Mouse (Mus musculus): ENCODE measurements around the gene Gm4305. TPM values are rescaled to one million over a fixed set of nuclear protein-coding genes. Genes with fewer than 3 reads are reported as not detected.
"Not testable (repeated sequence)": the region's sequence is repeated elsewhere in the genome, so short reads cannot be mapped to it uniquely, and the experiment has no call there.

Gm4305 gene
- not detected in 2 replicates for polyA plus RNA-seq (2016; fragmentation: Nextera tagmentation; extraction: Ambion mirVana)

DNA sequence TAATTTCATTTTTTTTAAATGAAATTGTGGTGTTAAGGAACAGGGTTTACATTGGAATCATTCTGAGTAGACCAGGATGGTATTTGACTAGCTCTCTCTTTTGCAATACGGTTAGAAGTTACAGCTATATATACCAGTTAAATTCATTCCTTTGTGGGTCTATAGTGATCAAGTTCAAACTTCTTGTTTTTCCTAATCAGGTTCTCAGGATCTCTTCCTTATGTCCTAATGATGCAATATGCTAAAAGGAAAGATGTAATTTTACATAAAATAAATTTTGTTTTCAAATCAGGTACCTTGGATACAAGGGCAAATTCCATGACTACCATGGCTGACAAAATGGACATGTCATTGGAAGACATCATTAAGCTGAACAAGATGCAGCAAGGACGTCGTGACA lies at the start of gene Gm4305:
Gene Gm4305 (plus strand): TSS at position 301 of the 400 bp plus-strand sequence.
- WGBS = no CpG with 5 or more reads among the region's 3 CpGs
- not testable (repeated sequence) for H3K4me3 ChIP-seq; H3K9me3 ChIP-seq; H3K4me1 ChIP-seq; H3K27ac ChIP-seq (replicated peaks); DNase-seq (ENCODE audit: low spot score); H3K27me3 ChIP-seq (replicated peaks; ENCODE audit: low read depth, poor library complexity, severe bottlenecking); H3K36me3 ChIP-seq (replicated peaks)

GRCm38 (mm10) chr10:100335376-100335775 lies 15.5 kb upstream of the Gm4305 start, which contains the start of gene Gm4301:
Gm4301 (plus strand) TSS chr10:100335676.
- WGBS = no CpG with 5 or more reads among the region's 2 CpGs
- H3K4me1 ChIP-seq; H3K4me3 ChIP-seq; H3K27me3 ChIP-seq (replicated peaks; ENCODE audit: low read depth, poor library complexity, severe bottlenecking); H3K36me3 ChIP-seq (replicated peaks); H3K27ac ChIP-seq (replicated peaks); DNase-seq (ENCODE audit: low spot score); H3K9me3 ChIP-seq: not testable (repeated sequence)

GRCm38 (mm10) chr10:100340536-100340935 lies 10.4 kb upstream of the Gm4305 start, which contains the start of gene Gm4302:
Gm4302 (plus strand) TSS chr10:100340836.
- H3K36me3 ChIP-seq (replicated peaks); H3K4me1 ChIP-seq; H3K27ac ChIP-seq (replicated peaks); H3K9me3 ChIP-seq; DNase-seq (ENCODE audit: low spot score); H3K27me3 ChIP-seq (replicated peaks; ENCODE audit: low read depth, poor library complexity, severe bottlenecking); H3K4me3 ChIP-seq: not testable (repeated sequence)
- WGBS = no CpG with 5 or more reads among the region's 3 CpGs

- WGBS = no CpG with 5 or more reads among the region's 3 CpGs
- not testable (repeated sequence) for H3K4me1 ChIP-seq; H3K27me3 ChIP-seq (replicated peaks; ENCODE audit: low read depth, poor library complexity, severe bottlenecking); DNase-seq (ENCODE audit: low spot score); H3K4me3 ChIP-seq; H3K36me3 ChIP-seq (replicated peaks); H3K9me3 ChIP-seq; H3K27ac ChIP-seq (replicated peaks)
These were observed 5.2 kb upstream of the Gm4305 start, which contains the start of gene Gm4303 for GRCm38 (mm10) chr10:100345672-100346071. Gm4303 (plus strand) TSS chr10:100345972.

- H3K4me1 ChIP-seq; H3K9me3 ChIP-seq; H3K4me3 ChIP-seq; H3K27me3 ChIP-seq (replicated peaks; ENCODE audit: low read depth, poor library complexity, severe bottlenecking); H3K36me3 ChIP-seq (replicated peaks); H3K27ac ChIP-seq (replicated peaks); DNase-seq (ENCODE audit: low spot score): not testable (repeated sequence)
- 80% methylated on average over 2 of the region's 2 CpGs for WGBS
These were observed 5.9 kb downstream of the Gm4305 start for GRCm38 (mm10) chr10:100356841-100357240.

- no CpG with 5 or more reads among the region's 3 CpGs for WGBS
- H3K36me3 ChIP-seq (replicated peaks); H3K4me3 ChIP-seq: not testable (repeated sequence)
These were observed 10.1 kb downstream of the Gm4305 start, which contains the start of gene Gm4307 for GRCm38 (mm10) chr10:100361038-100361437. Gm4307 (plus strand) TSS chr10:100361338.

GRCm38 (mm10) chr10:100382460-100382859 lies 31.6 kb downstream of the Gm4305 start, which contains the start of gene Gm4312:
Gm4312 (minus strand) TSS chr10:100382560.
- H3K36me3 ChIP-seq (replicated peaks); H3K9me3 ChIP-seq; H3K27me3 ChIP-seq (replicated peaks; ENCODE audit: low read depth, poor library complexity, severe bottlenecking); H3K27ac ChIP-seq (replicated peaks); H3K4me3 ChIP-seq; H3K4me1 ChIP-seq; DNase-seq (ENCODE audit: low spot score): not testable (repeated sequence)
- no CpG with 5 or more reads among the region's 2 CpGs for WGBS

More at GRCm38 (mm10) chr10:100361038-100361437, 10.1 kb downstream of the Gm4305 start, which contains the start of gene Gm4307:
- not testable (repeated sequence) for DNase-seq (ENCODE audit: low spot score); H3K27me3 ChIP-seq (replicated peaks; ENCODE audit: low read depth, poor library complexity, severe bottlenecking); H3K4me1 ChIP-seq; H3K27ac ChIP-seq (replicated peaks); H3K9me3 ChIP-seq

Other genes with a start within 250 kb of the Gm4305 start
- not detected in 2 replicates for gene Gm4301, start 15.4 kb upstream of the Gm4305 start, polyA plus RNA-seq (2016; fragmentation: Nextera tagmentation; extraction: Ambion mirVana)
- not detected in 2 replicates for gene Gm4302, start 10.3 kb upstream of the Gm4305 start, polyA plus RNA-seq (2016; fragmentation: Nextera tagmentation; extraction: Ambion mirVana)
- gene Gm4303, start 5.1 kb upstream of the Gm4305 start, polyA plus RNA-seq (2016; fragmentation: Nextera tagmentation; extraction: Ambion mirVana) = not detected in 2 replicates
- not detected in 2 replicates for gene Gm4307, start 10.2 kb downstream of the Gm4305 start, polyA plus RNA-seq (2016; fragmentation: Nextera tagmentation; extraction: Ambion mirVana)
- not detected in 2 replicates for gene Gm4312, start 31.5 kb downstream of the Gm4305 start, polyA plus RNA-seq (2016; fragmentation: Nextera tagmentation; extraction: Ambion mirVana)
- 23.0 and 26.2 TPM in 2 replicates for gene Tmtc3, start 136.3 kb downstream of the Gm4305 start, polyA plus RNA-seq (2016; fragmentation: Nextera tagmentation; extraction: Ambion mirVana)
- gene Cep290, start 136.5 kb downstream of the Gm4305 start, polyA plus RNA-seq (2016; fragmentation: Nextera tagmentation; extraction: Ambion mirVana) = 6.2 and 6.3 TPM in 2 replicates
- gene 4930430F08Rik, start 239.3 kb downstream of the Gm4305 start, polyA plus RNA-seq (2016; fragmentation: Nextera tagmentation; extraction: Ambion mirVana) = 8.6 and 9.8 TPM in 2 replicates
- gene 1700017N19Rik, start 239.4 kb downstream of the Gm4305 start, polyA plus RNA-seq (2016; fragmentation: Nextera tagmentation; extraction: Ambion mirVana) = not detected in 2 replicates

Measured in embryonic facial prominence, embryonic 10.5 days (tissue).